Mouse (Mus musculus) spleen, adult 18-20 months (tissue): Measurements from ENCODE around the gene Rfxap.

ENCODE experiments used
- DNase-seq, 2 experiments: peaks; one replicate each; pipeline ENCODE4 v3.0.0; 2022; ENCODE audit warnings: mixed read lengths in 2 of 2

Rfxap gene

DNA sequence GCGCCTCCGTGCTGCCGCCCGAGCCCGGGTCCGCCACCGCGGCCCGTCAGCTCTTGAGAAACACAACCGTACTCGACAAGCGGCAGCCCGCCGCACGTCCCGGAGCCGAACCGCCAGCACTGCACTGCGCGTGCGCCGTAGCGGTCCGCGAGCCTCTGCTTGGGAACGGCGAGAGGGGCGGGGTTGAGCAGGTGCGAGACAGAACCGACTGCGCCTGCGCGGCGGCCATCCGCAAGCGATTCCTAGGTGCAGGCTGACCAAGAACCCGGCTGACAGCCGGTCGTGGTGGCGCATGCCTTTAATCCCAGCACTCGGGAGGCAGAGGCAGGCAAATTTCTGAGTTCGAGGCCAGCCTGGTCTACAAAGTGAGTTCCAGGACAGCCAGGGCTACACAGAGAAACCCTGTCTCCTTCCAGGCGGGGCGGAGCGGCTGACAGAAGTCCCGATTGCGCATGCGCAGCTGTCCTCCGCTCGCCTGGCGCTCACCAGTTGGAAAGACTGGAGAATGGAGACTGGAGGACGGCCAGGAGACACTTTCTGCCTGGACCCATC is at the start of gene Rfxap:
TSS of gene Rfxap (minus strand) at position 126 of the 552 bp plus-strand sequence.
- peak; percentile 92 to 96 for DNase-seq

GRCm38 (mm10) chr3:54835421-54835820 is 27.8 kb upstream of the Rfxap start:
- no peak for DNase-seq

- no peak for DNase-seq
Observed at GRCm38 (mm10) chr3:54832491-54832890, 24.9 kb upstream of the Rfxap start.

GRCm38 (mm10) chr3:54822526-54822925 is 14.9 kb upstream of the Rfxap start:
- DNase-seq = no peak

- peak in 1 of 2 experiments; percentile 56 for DNase-seq
Observed at GRCm38 (mm10) chr3:54815292-54815691, 7.7 kb upstream of the Rfxap start.

DNA sequence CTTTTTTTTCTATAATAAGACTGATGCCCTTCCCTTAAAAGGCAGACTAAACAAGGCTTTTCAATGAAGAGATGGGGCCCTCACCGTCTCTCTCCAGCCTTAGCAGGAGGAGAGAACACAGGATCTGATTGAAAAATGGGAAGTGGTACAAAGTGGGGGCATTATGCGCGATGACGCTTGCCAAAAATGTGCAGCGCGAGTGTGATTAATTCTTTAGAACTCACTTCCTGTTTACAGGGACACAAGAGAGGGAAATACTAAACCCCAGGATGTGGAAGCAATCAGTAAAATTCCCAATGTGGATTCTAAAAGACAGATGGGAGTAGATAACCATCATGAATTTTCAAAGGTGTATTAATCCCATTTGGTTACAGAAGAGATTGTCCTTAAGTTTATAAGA is 7.0 kb upstream of the Rfxap start:
- no peak for DNase-seq

DNA sequence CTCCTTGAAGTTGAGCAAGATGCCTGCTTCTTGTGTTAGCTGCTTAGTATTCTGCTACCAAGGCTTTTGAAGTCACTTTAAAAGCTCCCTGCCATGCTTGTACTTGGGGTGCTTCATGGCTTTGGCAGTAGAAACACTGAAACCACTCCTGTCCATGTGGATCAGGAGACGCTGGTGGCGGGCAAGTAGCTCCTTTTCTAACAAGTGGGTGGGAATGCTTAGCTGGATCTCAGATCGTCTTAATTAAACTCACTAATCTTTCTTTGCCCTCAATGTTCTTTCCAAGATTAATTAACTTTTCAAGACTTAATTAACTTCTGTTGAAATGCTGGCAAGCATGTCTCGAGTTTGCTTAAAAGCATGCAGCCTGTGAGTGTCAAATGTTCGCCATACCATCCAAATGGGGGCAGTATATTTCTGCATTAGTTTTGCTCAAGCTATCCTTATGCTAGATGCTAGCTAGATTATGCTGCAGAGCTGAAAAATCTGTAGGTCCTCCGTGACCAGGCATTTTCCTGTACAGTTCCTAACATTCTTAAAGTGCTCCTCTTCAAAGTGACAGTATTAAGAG is 5.9 kb upstream of the Rfxap start:
- DNase-seq = no peak

GRCm38 (mm10) chr3:54811616-54812015 is 4.0 kb upstream of the Rfxap start:
- no peak for DNase-seq

DNA sequence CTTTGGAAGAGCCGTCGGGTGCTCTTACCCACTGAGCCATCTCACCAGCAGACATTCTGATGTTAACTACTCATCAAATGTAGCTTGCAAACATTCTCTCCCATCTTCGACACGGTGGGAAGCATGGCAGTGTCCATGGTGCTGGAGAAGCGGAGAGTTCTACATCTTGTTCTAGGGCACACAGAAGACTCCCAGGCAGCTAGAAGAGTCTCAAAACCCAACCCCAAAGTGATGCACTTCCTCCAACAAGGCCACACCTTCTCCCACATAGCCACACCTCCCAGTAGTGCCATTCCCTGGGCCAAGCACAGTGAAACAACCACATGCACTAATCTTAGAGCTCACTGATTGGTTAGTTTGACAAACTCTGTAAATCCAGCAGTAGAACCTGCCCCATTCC is 1.5 kb upstream of the Rfxap start:
- no peak for DNase-seq

DNA sequence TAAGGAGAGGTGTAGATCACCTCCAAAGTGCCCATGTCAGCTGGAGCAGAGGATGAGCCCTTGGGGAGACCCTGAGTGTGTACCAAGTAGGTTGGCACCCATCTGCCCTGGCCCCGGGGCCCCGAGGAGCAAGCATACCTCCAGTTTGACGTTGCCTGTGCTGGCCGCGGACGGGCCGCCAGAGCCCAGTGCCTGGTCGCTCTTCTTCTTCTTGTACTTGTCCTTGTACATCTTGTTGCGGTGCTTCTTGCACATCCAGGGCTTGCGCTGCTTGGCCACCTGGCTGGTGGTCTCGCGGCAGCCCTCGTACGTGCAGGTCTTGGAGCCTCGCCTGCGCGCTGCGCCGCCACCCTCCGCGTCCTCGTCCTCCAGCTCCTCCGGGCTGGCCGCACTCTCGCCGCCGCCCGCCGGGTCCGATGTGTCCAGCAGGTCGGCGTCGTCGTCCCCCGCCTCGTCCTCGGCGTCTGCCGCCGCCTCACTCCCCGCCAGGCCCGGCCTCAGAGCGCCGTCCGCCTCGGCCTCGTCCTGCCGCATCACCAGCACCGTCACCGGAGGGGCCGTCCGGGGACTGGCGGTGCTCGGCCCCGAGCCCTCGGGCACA is 430 bp downstream of the Rfxap start:
- DNase-seq = no peak

DNA sequence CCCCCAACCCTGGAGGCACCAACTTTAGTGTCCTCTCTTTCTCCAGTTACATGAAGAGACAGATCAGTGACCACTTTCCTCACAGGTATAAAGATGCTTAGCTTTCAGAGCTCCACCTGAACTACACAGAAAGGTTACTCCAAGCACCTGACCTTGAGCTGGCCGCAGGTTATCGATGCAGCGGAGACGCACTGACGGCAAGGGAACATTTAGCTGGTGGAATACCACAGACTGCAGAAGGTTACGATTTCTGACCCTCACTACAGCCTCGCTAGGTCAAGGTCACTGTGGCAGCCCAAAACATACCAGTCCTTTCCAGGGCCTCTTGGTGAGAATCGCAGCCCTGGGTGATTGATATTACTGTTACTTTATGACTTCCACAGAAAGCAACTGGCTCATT is 3.9 kb downstream of the Rfxap start:
- no peak for DNase-seq

DNA sequence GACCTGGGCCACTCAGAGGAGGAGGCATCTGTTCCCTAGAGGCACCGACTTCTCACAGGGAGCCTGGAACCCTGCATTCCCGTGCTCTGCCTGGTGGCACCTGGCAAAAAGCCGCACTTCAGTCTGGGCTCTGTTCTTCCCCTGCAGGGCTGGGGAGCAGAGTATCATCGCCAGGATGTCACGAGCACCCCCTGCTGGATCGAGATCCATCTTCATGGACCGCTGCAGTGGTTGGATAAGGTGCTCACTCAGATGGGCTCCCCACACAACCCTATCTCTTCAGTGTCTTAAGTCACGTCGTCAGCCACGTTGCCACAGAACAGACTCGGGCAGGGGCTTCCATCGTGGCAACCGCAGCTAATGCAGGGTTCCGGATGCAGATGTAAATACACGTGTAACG is 10.4 kb downstream of the Rfxap start:
- DNase-seq = peak in 1 of 2 experiments; percentile 34

- no peak for DNase-seq
Observed at GRCm38 (mm10) chr3:54795806-54796205, 11.8 kb downstream of the Rfxap start.

- DNase-seq = no peak
Observed at GRCm38 (mm10) chr3:54795379-54795778, 12.2 kb downstream of the Rfxap start.

GRCm38 (mm10) chr3:54793762-54794161 is 13.8 kb downstream of the Rfxap start:
- no peak for DNase-seq

DNA sequence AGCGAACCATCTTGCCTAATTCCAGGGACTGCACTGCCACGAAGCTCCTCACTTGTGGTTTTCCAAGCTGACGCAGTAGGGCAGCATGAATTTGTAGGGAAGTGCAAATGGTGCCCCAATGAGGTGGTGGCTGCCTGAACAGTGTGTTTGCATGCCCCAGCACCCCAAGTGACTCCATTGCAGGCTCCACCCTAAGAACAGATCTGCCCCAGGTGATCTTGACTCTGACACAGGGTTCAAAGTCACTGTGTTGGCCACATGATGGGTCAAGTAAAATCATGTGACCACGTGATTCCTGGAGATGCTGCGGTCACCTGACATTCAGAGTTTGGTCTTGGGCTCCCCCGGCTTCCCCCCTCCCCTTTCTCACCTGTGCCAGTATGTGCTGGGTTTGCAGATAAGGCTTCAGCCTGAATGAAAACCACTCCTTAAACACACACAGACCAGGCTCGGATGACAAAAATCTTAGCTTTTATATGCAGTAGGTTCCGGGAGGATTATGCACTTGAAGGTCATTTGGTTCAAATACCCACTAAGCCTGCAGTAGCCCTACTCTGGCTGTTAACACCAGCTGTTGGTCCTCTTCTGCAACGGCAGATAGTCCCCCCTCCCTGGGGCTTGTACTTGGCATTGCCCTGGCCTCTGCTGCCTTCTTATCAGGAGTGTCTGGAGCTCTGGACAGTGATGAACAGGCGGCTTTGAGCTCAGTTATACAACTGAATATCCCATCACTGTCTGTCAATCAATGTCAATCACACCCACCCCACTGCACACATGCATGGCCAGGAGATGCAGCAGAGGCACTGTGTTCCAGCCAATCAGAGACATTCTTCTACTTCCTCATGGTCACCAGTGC is 15.5 kb downstream of the Rfxap start:
- no peak for DNase-seq

DNA sequence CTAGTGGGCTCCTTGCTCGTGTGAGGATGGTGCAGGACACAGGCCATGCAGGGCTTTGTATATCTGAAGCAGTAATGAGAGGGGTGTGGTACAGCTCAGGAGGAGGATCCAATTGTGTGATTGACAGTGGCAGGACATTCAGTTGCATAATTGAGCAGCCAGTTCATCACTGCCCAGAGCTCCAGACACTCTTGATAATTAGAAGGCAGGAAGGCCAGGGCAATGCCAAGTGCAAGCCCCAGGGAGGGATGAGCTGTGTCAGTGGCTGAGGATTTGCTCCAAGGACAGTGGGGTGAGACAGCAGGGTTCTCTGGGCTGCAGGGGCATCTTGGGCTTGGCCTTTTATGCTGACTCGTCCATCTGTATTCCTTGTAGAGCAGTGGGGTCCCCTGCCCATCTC is 17.0 kb downstream of the Rfxap start:
- no peak for DNase-seq

DNA sequence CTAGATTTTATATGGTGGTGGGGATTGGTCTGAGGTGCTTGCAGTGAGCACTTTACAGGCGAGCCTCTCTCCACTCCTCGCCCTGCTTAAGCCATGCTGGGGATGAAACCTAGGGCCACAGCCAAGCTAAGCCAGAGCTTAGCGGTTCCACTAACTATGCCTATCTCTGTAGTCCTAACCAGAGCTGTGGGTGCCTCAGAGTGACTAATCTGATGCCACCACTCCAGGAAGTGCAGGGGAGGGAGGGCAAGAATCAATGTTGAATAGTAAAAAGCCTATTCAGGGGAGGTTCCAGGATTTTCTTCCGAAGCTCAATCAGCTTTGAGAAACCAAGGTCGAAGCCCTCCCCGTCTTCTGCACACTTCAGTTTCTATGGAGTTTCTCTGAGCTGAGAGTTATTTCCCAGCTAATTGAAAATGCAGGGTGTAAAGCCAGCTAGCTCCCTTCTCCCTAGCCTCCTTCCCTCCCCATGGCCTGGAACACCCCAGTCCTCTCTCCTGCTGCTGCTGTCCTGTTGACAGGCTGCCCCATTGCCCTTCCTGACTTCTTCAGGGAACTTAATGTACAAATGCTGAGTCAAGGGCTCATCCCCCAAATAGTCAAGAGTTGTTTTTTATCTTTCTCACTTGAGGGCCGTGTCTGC is 31.5 kb downstream of the Rfxap start:
- no peak for DNase-seq

DNA sequence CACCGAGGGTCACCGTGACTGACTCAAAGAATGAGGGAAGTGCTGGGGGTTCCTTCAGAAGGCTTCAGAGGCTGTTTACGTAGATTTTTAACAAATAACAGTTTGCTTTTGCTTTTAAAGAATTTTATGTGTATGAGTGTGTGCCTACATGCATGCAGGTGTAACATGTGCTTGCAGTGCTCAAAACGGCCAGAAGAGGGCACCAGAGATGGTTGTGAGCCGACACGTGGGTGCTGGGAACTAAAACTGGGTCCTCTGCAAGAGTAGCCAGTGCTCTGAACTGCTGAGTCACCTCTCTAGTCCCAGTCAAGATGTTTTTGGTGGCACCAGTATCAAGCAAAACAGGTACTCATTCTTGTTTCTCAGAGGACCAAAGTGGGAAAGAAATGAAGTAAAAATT is 34.0 kb downstream of the Rfxap start:
- DNase-seq = no peak

GRCm38 (mm10) chr3:54769349-54770275 is 38.0 kb downstream of the Rfxap start:
- DNase-seq = no peak

DNA sequence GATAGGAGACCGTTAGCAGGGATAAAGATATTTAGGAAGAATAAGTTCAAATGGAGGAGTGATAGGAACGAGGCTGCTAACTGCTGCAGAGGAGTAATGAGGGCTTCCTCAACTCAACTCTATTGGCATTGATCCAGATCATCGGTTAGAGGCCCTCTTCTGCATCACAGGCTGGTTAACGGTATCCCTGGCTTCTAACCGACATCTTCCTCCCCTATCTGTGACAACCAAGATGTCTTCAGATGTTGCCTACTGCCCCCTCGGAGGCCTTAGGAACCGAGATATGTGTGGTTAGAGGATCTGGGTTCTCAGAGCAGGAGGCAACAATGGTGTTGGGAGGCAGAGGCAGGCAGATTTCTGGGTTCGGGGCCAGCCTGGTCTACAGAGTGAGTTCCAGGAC is 39.0 kb downstream of the Rfxap start:
- no peak for DNase-seq

- DNase-seq = no peak
Observed at GRCm38 (mm10) chr3:54766811-54767210, 40.8 kb downstream of the Rfxap start.
